Mouse (Mus musculus): Measurements from ENCODE around the gene Olfr958. TPM values are rescaled to one million over a fixed set of nuclear protein-coding genes. Genes with fewer than 3 reads are reported as not detected.

The Olfr958 gene
- polyA plus RNA-seq (2015; fragmentation: Illumina TruSeq; extraction: RNeasy Lipid Tissue Mini Kit (QIAGEN cat#74804); ENCODE audit: insufficient read depth, low replicate concordance): not detected

GRCm38 (mm10) chr9:39553946-39554345, at the start of gene Olfr958:
Gene Olfr958 (minus strand): TSS chr9:39554054.

GRCm38 (mm10) chr9:39575469-39575868, 21.6 kb upstream of the Olfr958 start, which contains the start of gene Olfr959:
Gene Olfr959 (minus strand): TSS chr9:39575569.

GRCm38 (mm10) chr9:39515531-39515930, 38.3 kb downstream of the Olfr958 start, which contains the start of gene Olfr957:
Gene Olfr957 (minus strand): TSS chr9:39515809.

Other genes starting within 250 kb of the Olfr958 start
- gene Olfr948, start 228.0 kb downstream of the Olfr958 start, polyA plus RNA-seq (2015; fragmentation: Illumina TruSeq; extraction: RNeasy Lipid Tissue Mini Kit (QIAGEN cat#74804); ENCODE audit: insufficient read depth, low replicate concordance): not detected
- not detected for gene Olfr951, start 166.6 kb downstream of the Olfr958 start, polyA plus RNA-seq (2015; fragmentation: Illumina TruSeq; extraction: RNeasy Lipid Tissue Mini Kit (QIAGEN cat#74804); ENCODE audit: insufficient read depth, low replicate concordance)
- gene Olfr952, start 126.9 kb downstream of the Olfr958 start, polyA plus RNA-seq (2015; fragmentation: Illumina TruSeq; extraction: RNeasy Lipid Tissue Mini Kit (QIAGEN cat#74804); ENCODE audit: insufficient read depth, low replicate concordance): not detected
- gene Olfr954, start 97.4 kb downstream of the Olfr958 start, polyA plus RNA-seq (2015; fragmentation: Illumina TruSeq; extraction: RNeasy Lipid Tissue Mini Kit (QIAGEN cat#74804); ENCODE audit: insufficient read depth, low replicate concordance): not detected
- not detected for gene Olfr955, start 82.1 kb downstream of the Olfr958 start, polyA plus RNA-seq (2015; fragmentation: Illumina TruSeq; extraction: RNeasy Lipid Tissue Mini Kit (QIAGEN cat#74804); ENCODE audit: insufficient read depth, low replicate concordance)
- not detected for gene Olfr44, start 60.1 kb downstream of the Olfr958 start, polyA plus RNA-seq (2015; fragmentation: Illumina TruSeq; extraction: RNeasy Lipid Tissue Mini Kit (QIAGEN cat#74804); ENCODE audit: insufficient read depth, low replicate concordance)
- gene Olfr957, start 38.2 kb downstream of the Olfr958 start, polyA plus RNA-seq (2015; fragmentation: Illumina TruSeq; extraction: RNeasy Lipid Tissue Mini Kit (QIAGEN cat#74804); ENCODE audit: insufficient read depth, low replicate concordance): not detected
- not detected for gene Olfr959, start 21.5 kb upstream of the Olfr958 start, polyA plus RNA-seq (2015; fragmentation: Illumina TruSeq; extraction: RNeasy Lipid Tissue Mini Kit (QIAGEN cat#74804); ENCODE audit: insufficient read depth, low replicate concordance)
- gene AW551984, start 50.3 kb upstream of the Olfr958 start, polyA plus RNA-seq (2015; fragmentation: Illumina TruSeq; extraction: RNeasy Lipid Tissue Mini Kit (QIAGEN cat#74804); ENCODE audit: insufficient read depth, low replicate concordance): 0.11 TPM
- gene Olfr148, start 56.6 kb upstream of the Olfr958 start, polyA plus RNA-seq (2015; fragmentation: Illumina TruSeq; extraction: RNeasy Lipid Tissue Mini Kit (QIAGEN cat#74804); ENCODE audit: insufficient read depth, low replicate concordance): not detected
- gene Olfr960, start 67.3 kb upstream of the Olfr958 start, polyA plus RNA-seq (2015; fragmentation: Illumina TruSeq; extraction: RNeasy Lipid Tissue Mini Kit (QIAGEN cat#74804); ENCODE audit: insufficient read depth, low replicate concordance): not detected
- not detected for gene Olfr961, start 91.0 kb upstream of the Olfr958 start, polyA plus RNA-seq (2015; fragmentation: Illumina TruSeq; extraction: RNeasy Lipid Tissue Mini Kit (QIAGEN cat#74804); ENCODE audit: insufficient read depth, low replicate concordance)
- gene Olfr963, start 113.2 kb upstream of the Olfr958 start, polyA plus RNA-seq (2015; fragmentation: Illumina TruSeq; extraction: RNeasy Lipid Tissue Mini Kit (QIAGEN cat#74804); ENCODE audit: insufficient read depth, low replicate concordance): not detected
- not detected for gene Olfr149, start 153.1 kb upstream of the Olfr958 start, polyA plus RNA-seq (2015; fragmentation: Illumina TruSeq; extraction: RNeasy Lipid Tissue Mini Kit (QIAGEN cat#74804); ENCODE audit: insufficient read depth, low replicate concordance)
- gene Olfr965, start 157.3 kb upstream of the Olfr958 start, polyA plus RNA-seq (2015; fragmentation: Illumina TruSeq; extraction: RNeasy Lipid Tissue Mini Kit (QIAGEN cat#74804); ENCODE audit: insufficient read depth, low replicate concordance): not detected
- gene Olfr150, start 176.9 kb upstream of the Olfr958 start, polyA plus RNA-seq (2015; fragmentation: Illumina TruSeq; extraction: RNeasy Lipid Tissue Mini Kit (QIAGEN cat#74804); ENCODE audit: insufficient read depth, low replicate concordance): not detected
- not detected for gene Olfr967, start 192.2 kb upstream of the Olfr958 start, polyA plus RNA-seq (2015; fragmentation: Illumina TruSeq; extraction: RNeasy Lipid Tissue Mini Kit (QIAGEN cat#74804); ENCODE audit: insufficient read depth, low replicate concordance)
- gene Olfr968, start 229.2 kb upstream of the Olfr958 start, polyA plus RNA-seq (2015; fragmentation: Illumina TruSeq; extraction: RNeasy Lipid Tissue Mini Kit (QIAGEN cat#74804); ENCODE audit: insufficient read depth, low replicate concordance): not detected
- not detected for gene Olfr969, start 236.9 kb upstream of the Olfr958 start, polyA plus RNA-seq (2015; fragmentation: Illumina TruSeq; extraction: RNeasy Lipid Tissue Mini Kit (QIAGEN cat#74804); ENCODE audit: insufficient read depth, low replicate concordance)

Measured in spleen, adult 10 weeks (tissue).